Mouse (Mus musculus): ENCODE measurements around the gene Mt4. TPM values are rescaled to one million over a fixed set of nuclear protein-coding genes. Genes with fewer than 3 reads are reported as not detected.

Mt4 gene
- polyA plus RNA-seq, 1 experiment from 2014 or later, result not detected

GRCm38 (mm10) chr8:94172075-94172808 lies 35.2 kb downstream of the Mt4 start, which contains the start of gene Mt2:
TSS of gene Mt2 (plus strand) at chr8:94172664.
- Histone ChIP-seq H3K27ac (ENCODE audit: low read depth, low read length) (no peak within 1 kb of the TSS), H3K4me3 (ENCODE audit: low read length) (peak within 1 kb of the TSS; percentile 40), H3K9me3 (ENCODE audit: control insufficient read depth, low read length) (no peaks in the 10 kb centered on the region), H3K36me3 (ENCODE audit: control insufficient read depth, insufficient read depth, low read length) (no peaks in the 10 kb centered on the region), H3K4me1 (ENCODE audit: control insufficient read depth, insufficient read depth, low read length) (peaks cover 21% of the 10 kb centered on the region), H3K9ac (ENCODE audit: low read depth, low read length) (peak within 1 kb of the TSS; percentile 42), H3K27me3 (ENCODE audit: control insufficient read depth, insufficient read depth, low read length) (peaks cover 61% of the 10 kb centered on the region), H3K4me2 (replicated peaks; ENCODE audit: low read depth, low read length) (peak within 1 kb of the TSS; percentile 85)
- WGBS, result under 1% methylated on average over 56 of the region's 56 CpGs
- ATAC-seq (ENCODE audit: low FRiP score, low TSS enrichment), result peak; percentile 82

DNA sequence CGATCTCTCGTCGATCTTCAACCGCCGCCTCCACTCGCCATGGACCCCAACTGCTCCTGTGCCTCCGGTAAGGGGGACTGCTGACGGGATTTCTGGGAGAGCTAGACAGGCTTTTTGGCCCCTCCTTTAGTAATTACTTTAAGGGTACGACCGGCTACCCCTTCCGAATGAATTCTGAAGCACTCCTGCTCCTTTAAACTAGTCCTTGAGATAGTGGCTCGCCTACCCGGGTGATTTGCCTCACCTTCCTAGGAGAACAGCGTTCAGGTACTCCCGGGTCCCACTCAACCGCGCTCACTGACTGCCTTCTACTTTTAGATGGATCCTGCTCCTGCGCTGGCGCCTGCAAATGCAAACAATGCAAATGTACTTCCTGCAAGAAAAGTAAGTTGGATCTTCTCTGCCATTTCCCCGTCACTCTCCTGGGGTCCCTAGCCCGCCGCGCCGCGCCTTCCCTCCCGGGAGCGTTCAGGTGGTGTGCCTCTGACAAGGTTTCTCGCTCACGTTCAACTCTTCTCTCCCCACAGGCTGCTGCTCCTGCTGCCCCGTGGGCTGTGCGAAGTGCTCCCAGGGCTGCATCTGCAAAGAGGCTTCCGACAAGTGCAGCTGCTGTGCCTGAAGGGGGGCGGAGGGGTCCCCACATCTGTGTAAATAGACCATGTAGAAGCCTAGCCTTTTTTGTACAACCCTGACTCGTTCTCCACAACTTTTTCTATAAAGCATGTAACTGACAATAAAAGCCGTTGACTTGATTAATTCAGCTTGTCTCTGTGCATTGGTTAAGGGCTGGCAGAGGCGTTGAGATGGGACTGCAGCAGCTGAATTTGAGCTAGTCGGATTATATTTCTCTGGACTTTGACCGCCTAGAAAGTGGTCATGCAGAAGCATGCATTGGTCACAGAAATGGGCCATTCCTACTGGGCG lies 36.1 kb downstream of the Mt4 start:
- H3K27me3 ChIP-seq (ENCODE audit: control insufficient read depth, insufficient read depth, low read length), result peaks cover 64% of the 10 kb centered on the region
- no peak overlapping the region for H3K27ac ChIP-seq (ENCODE audit: low read depth, low read length)
- peaks cover 21% of the 10 kb centered on the region for H3K4me1 ChIP-seq (ENCODE audit: control insufficient read depth, insufficient read depth, low read length)
- WGBS, result 1% methylated on average over 39 of the region's 39 CpGs
- peak overlapping the region; percentile 42; the same call in 1 of the 2 replicates for H3K9ac ChIP-seq (ENCODE audit: low read depth, low read length)
- no peaks in the 10 kb centered on the region for H3K36me3 ChIP-seq (ENCODE audit: control insufficient read depth, insufficient read depth, low read length)
- ATAC-seq (ENCODE audit: low FRiP score, low TSS enrichment), result peak; percentile 24; the same call in 1 of the 2 replicates
- no peaks in the 10 kb centered on the region for H3K9me3 ChIP-seq (ENCODE audit: control insufficient read depth, low read length)
- H3K4me2 ChIP-seq (replicated peaks; ENCODE audit: low read depth, low read length), result peak overlapping the region; percentile 85
- peak overlapping the region; percentile 40 for H3K4me3 ChIP-seq (ENCODE audit: low read length)

GRCm38 (mm10) chr8:94173848-94174403 lies 36.9 kb downstream of the Mt4 start:
- WGBS, result 45% methylated on average over 11 of the region's 11 CpGs

DNA sequence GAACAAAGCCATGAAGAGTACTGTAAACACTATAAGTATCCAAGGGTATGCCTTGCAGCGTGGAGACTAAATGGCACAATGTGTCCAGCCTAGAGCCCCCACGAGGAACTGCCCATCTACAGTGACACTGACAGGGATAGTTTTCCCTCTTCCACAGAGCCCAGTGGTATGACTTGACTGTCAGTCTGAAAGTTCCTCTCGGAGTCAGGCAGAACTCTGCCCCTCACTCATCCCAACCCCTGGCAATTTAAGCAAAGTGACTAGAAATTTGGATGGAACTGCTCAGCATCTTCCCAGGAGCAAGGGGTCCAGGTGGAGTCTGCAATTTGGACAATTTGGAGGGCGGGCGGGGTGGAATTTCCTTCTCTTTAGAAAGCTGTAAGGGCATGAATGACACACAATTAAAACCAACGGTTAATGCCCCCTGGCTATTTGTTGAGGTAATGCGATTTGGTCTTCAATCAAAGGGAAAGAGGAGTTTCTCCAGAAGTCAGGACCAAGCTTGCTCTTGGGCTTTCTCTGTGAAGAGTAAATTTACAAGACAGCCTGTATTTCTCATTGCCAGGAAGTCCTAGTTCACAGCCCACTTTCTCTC lies 37.7 kb downstream of the Mt4 start:
- no peaks in the 10 kb centered on the region for H3K36me3 ChIP-seq (ENCODE audit: control insufficient read depth, insufficient read depth, low read length)
- H3K4me3 ChIP-seq (ENCODE audit: low read length), result no peak overlapping the region
- ATAC-seq (ENCODE audit: low FRiP score, low TSS enrichment), result no peak
- H3K9me3 ChIP-seq (ENCODE audit: control insufficient read depth, low read length), result no peaks in the 10 kb centered on the region
- no peak overlapping the region for H3K9ac ChIP-seq (ENCODE audit: low read depth, low read length)
- no peak overlapping the region for H3K4me2 ChIP-seq (replicated peaks; ENCODE audit: low read depth, low read length)
- peaks cover 27% of the 10 kb centered on the region for H3K4me1 ChIP-seq (ENCODE audit: control insufficient read depth, insufficient read depth, low read length)
- 22% methylated on average over 7 of the region's 7 CpGs for WGBS
- peaks cover 77% of the 10 kb centered on the region for H3K27me3 ChIP-seq (ENCODE audit: control insufficient read depth, insufficient read depth, low read length)
- H3K27ac ChIP-seq (ENCODE audit: low read depth, low read length), result no peak overlapping the region

More at GRCm38 (mm10) chr8:94173848-94174403, 36.9 kb downstream of the Mt4 start:
- Histone ChIP-seq H3K4me1 (ENCODE audit: control insufficient read depth, insufficient read depth, low read length) (peaks cover 21% of the 10 kb centered on the region), H3K4me2 (replicated peaks; ENCODE audit: low read depth, low read length) (no peak overlapping the region), H3K27ac (ENCODE audit: low read depth, low read length) (no peak overlapping the region), H3K36me3 (ENCODE audit: control insufficient read depth, insufficient read depth, low read length) (no peaks in the 10 kb centered on the region), H3K27me3 (ENCODE audit: control insufficient read depth, insufficient read depth, low read length) (peaks cover 72% of the 10 kb centered on the region), H3K4me3 (ENCODE audit: low read length) (no peak overlapping the region), H3K9me3 (ENCODE audit: control insufficient read depth, low read length) (no peaks in the 10 kb centered on the region), H3K9ac (ENCODE audit: low read depth, low read length) (no peak overlapping the region)
- no peak for ATAC-seq (ENCODE audit: low FRiP score, low TSS enrichment)

DNA sequence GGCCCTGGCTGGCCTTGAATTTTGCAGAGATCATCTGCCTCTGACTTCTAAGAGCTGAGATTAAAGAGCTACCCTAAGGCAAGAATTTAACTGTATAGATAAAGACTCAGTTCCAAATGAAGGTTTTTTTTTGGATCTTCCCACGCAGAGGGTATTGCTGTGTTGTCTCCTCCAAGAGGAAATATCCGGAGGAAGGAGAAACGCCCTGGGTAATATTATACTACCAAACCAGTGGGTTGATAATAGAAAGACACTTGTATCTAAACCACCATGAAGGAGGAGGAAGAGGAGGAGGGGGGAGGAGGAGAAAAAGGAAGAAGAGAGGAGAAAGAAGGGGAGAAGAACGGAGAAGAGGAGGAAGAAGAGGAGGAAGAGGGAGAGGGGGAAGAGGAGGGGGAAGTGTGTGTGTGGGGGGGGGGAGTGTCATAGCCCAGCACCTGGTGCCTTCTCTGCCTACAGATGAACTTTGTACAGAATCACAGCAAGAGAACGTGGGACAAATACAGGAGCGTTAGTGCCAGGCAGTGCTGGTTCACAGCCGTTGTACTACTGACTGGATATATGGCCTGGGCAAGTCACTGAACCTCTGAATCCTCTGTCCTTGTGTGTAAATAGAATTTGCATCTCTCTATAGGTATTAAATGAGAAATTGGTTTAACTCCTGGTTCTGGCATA lies 40.9 kb downstream of the Mt4 start:
- Histone ChIP-seq H3K36me3 (ENCODE audit: control insufficient read depth, insufficient read depth, low read length) (no peaks in the 10 kb centered on the region), H3K4me1 (ENCODE audit: control insufficient read depth, insufficient read depth, low read length) (peaks cover 15% of the 10 kb centered on the region), H3K27ac (ENCODE audit: low read depth, low read length) (no peak overlapping the region), H3K9ac (ENCODE audit: low read depth, low read length) (no peak overlapping the region), H3K4me2 (replicated peaks; ENCODE audit: low read depth, low read length) (no peak overlapping the region), H3K4me3 (ENCODE audit: low read length) (no peak overlapping the region), H3K27me3 (ENCODE audit: control insufficient read depth, insufficient read depth, low read length) (peaks cover 76% of the 10 kb centered on the region), H3K9me3 (ENCODE audit: control insufficient read depth, low read length) (no peaks in the 10 kb centered on the region)
- 48% methylated on average over 7 of the region's 7 CpGs for WGBS
- no peak for ATAC-seq (ENCODE audit: low FRiP score, low TSS enrichment)

GRCm38 (mm10) chr8:94178857-94179712 lies 42.1 kb downstream of the Mt4 start, which contains the start of gene Mt1:
TSS of gene Mt1 (plus strand) at chr8:94179082.
- Histone ChIP-seq H3K27ac (ENCODE audit: low read depth, low read length) (no peak within 1 kb of the TSS), H3K27me3 (ENCODE audit: control insufficient read depth, insufficient read depth, low read length) (peaks cover 78% of the 10 kb centered on the region), H3K36me3 (ENCODE audit: control insufficient read depth, insufficient read depth, low read length) (no peaks in the 10 kb centered on the region), H3K4me1 (ENCODE audit: control insufficient read depth, insufficient read depth, low read length) (peaks cover 14% of the 10 kb centered on the region; the same call in 1 of the 2 replicates), H3K4me3 (ENCODE audit: low read length) (peak within 1 kb of the TSS; percentile 46), H3K9ac (ENCODE audit: low read depth, low read length) (peak within 1 kb of the TSS; percentile 42; the same call in 1 of the 2 replicates), H3K4me2 (replicated peaks; ENCODE audit: low read depth, low read length) (peak within 1 kb of the TSS; percentile 78), H3K9me3 (ENCODE audit: control insufficient read depth, low read length) (no peaks in the 10 kb centered on the region)
- peak; percentile 84 for ATAC-seq (ENCODE audit: low FRiP score, low TSS enrichment)
- under 1% methylated on average over 47 of the region's 50 CpGs for WGBS

- no peak overlapping the region for H3K27ac ChIP-seq (ENCODE audit: low read depth, low read length)
- H3K9me3 ChIP-seq (ENCODE audit: control insufficient read depth, low read length), result no peaks in the 10 kb centered on the region
- H3K27me3 ChIP-seq (ENCODE audit: control insufficient read depth, insufficient read depth, low read length), result peaks cover 75% of the 10 kb centered on the region
- peak overlapping the region; percentile 78 for H3K4me2 ChIP-seq (replicated peaks; ENCODE audit: low read depth, low read length)
- H3K4me3 ChIP-seq (ENCODE audit: low read length), result peak overlapping the region; percentile 46
- peak overlapping the region; percentile 42; the same call in 1 of the 2 replicates for H3K9ac ChIP-seq (ENCODE audit: low read depth, low read length)
- no peak for ATAC-seq (ENCODE audit: low FRiP score, low TSS enrichment)
- no peaks in the 10 kb centered on the region for H3K36me3 ChIP-seq (ENCODE audit: control insufficient read depth, insufficient read depth, low read length)
- 6% methylated on average over 25 of the region's 25 CpGs for WGBS
- peaks cover 14% of the 10 kb centered on the region; the same call in 1 of the 2 replicates for H3K4me1 ChIP-seq (ENCODE audit: control insufficient read depth, insufficient read depth, low read length)
Measured at GRCm38 (mm10) chr8:94179713-94180560, 42.9 kb downstream of the Mt4 start.

Measured in kidney, embryonic 14.5 days (tissue).